Mouse (Mus musculus): ENCODE measurements around the gene Smchd1.
A peak's percentile ranks its signal among the peaks of the same experiment; 100 is the strongest.
"Not testable (repeated sequence)": the region's sequence is repeated elsewhere in the genome, so short reads cannot be mapped to it uniquely, and the experiment has no call there.

Smchd1 gene

GRCm38 (mm10) chr17:71474762-71475704 is at the start of gene Smchd1:
Gene Smchd1 (minus strand): TSS chr17:71475343.
- peak; percentile 84 for DNase-seq (ENCODE audit: low read depth, low spot score)

GRCm38 (mm10) chr17:71510297-71510696 is 35.2 kb upstream of the Smchd1 start:
- no peak for DNase-seq (ENCODE audit: low read depth, low spot score)

DNA sequence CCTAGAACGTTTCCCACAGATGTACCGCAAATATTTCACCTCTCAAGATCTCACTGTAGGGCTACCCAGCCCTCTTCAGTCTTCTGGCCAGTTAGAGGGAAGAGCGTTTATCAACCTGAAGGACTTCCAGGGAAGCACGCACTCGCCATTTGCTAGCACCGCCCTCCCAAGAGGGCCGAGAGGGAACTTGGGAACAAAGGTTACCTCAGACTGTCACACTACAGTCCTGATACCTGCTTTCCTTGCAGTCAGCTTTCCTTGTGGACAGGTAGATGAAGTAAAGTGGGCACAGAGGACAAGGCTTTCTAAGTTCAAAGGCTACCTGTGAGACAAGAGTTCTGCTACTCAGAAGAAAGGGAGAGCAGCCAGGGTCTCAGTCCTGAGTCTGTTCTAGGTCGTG is 31.7 kb upstream of the Smchd1 start:
- no peak for DNase-seq (ENCODE audit: low read depth, low spot score)

GRCm38 (mm10) chr17:71495784-71496183 is 20.6 kb upstream of the Smchd1 start:
- no peak for DNase-seq (ENCODE audit: low read depth, low spot score)

GRCm38 (mm10) chr17:71491332-71491686 is 16.2 kb upstream of the Smchd1 start:
- no peak for DNase-seq (ENCODE audit: low read depth, low spot score)

- DNase-seq (ENCODE audit: low read depth, low spot score): no peak
Observed at GRCm38 (mm10) chr17:71490666-71491331, 15.7 kb upstream of the Smchd1 start.

- no peak for DNase-seq (ENCODE audit: low read depth, low spot score)
Observed at GRCm38 (mm10) chr17:71489703-71490461, 14.7 kb upstream of the Smchd1 start.

GRCm38 (mm10) chr17:71486231-71486851 is 11.2 kb upstream of the Smchd1 start:
- no peak for DNase-seq (ENCODE audit: low read depth, low spot score)

DNA sequence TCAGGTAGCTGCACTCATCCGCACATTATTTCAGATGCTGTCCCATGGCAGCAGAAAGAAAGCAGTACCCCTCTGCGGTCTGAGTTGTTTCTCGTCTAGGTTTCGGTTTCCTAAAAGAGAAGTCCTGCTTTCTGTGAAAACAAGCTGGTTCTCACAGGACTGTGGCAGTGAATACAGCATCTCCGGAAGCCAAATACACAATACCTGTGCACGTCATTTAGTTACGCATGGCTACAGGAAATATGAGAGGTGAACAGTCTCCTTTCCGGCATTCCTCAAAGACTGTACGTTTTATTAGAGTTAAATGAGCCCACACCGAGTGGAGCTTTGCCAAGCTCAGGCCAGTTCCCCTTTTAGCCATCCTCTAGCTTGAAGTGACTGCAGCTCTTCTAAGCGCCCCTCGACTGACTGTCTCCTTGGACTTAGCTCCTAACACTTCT is 10.7 kb upstream of the Smchd1 start:
- DNase-seq (ENCODE audit: low read depth, low spot score): no peak

DNA sequence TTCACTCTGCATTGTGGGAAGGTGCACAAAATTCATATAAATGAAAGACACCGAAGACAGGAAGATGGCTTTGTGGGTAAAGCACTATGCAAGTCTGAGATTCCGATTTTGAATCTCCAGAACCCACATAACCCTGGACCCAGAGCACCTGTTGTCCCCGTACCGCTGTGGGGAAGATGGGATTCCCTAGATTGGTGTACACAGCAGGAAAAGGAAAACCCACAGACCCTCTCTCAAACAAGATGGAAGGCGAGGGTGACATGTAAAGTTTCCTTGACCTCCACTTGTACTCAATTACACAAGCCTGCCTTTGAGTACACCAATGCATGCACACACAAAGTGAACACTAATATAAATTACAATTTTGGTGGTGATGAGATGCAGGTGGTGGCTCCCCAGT is 9.6 kb upstream of the Smchd1 start:
- no peak for DNase-seq (ENCODE audit: low read depth, low spot score)

DNA sequence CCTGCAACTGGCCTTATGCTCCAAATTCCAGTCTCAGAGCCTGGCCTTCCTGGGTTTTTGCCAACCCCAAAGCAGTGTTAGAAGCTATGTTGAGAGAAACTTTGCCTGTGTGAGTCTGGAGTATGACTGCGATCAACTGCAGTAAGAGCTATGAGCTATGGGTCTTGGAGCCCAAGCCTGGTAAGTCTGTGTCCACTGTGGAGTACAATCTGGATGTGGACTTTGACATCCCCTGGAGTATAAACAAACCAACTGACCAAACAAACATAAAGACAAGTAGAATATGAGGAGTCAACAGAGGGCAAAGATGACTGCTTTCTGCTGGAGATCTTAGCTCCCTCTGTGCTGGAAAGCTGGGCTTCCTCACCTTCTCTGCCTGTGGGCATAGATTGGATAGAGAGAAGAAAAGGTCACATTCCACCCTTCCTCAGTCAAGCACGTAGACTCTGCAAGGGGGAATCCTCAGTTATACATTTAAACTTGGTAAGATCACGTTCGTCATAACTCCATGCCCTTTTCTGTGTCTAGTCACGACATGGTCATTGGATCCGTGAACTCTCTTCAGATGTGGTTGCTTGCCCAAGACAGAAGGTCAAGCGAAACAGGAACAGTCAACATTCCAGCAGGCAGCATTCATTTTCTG is 8.4 kb upstream of the Smchd1 start:
- no peak for DNase-seq (ENCODE audit: low read depth, low spot score)

GRCm38 (mm10) chr17:71479381-71479901 is 4.3 kb upstream of the Smchd1 start:
- DNase-seq (ENCODE audit: low read depth, low spot score): no peak

- no peak for DNase-seq (ENCODE audit: low read depth, low spot score)
Observed at GRCm38 (mm10) chr17:71477481-71477880, 2.3 kb upstream of the Smchd1 start.

DNA sequence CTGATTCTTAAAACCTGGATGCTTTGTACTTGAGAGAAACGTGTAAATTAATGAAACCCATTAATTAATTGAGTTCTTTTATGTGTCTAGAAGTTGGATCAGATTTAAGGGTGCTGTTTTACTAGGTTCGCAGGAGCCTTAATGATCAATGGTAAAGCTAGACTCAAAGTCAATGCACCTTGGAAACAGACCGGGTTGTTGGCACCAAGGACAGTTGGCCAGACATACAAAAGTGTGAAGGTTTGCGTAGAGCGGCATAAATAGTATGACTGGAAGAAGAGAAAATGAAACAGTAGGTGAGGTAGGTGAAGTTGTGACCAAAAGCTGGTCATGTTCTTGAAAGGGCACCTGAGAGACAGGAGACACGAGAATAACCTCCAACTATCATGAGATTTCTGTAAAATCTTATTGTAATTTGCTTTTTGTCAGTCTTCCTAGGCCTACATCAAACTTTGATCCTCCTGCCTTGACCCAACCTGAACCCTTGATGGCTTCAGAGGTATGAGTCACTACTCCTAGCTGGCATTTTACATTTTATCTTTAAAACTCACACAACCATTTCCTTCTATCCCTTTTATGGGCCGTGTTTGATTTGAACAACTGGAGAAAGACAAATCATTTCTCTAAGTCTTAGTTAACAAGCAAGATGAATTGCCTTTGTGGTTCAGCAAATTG is 1.3 kb upstream of the Smchd1 start:
- no peak for DNase-seq (ENCODE audit: low read depth, low spot score)

DNA sequence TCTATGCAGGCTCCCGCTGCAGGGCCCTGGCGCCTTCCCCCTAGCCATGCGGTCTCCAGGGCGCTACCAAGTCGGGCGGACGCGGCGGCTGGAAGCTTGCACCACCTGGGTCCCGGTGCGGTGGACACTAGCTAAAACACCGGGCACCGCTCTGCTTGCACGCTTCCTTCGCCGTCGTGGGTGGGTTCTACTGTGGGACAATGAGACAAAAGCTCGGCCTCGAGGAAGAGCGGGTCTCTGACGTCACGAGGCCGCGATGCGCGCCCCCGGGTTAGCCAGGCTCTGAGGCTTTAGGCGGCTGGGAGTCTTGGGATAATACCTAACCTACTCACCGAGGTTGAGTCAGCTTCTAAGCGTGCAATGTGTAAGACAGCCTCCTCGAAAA is 554 bp upstream of the Smchd1 start:
- peak; percentile 73 for DNase-seq (ENCODE audit: low read depth, low spot score)

DNA sequence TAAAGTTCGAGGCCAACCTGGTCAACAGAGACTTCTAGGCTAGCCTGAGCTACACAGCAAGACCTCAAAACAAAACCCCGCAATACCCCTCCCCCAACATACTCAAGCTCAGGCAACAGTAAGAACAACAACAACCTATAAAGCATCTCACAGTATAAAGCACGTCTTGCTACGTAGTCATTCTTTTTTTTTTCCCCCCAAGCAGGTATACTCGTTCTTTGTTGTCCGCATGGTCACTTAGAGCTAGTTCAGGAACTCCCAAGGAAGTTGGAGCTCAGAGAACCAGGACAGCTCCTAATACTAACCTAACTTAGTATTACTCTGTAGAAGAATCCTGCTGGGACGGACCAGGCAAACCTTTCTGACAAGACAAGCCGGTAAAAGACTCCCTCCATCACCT is 1.0 kb downstream of the Smchd1 start:
- no peak for DNase-seq (ENCODE audit: low read depth, low spot score)

DNA sequence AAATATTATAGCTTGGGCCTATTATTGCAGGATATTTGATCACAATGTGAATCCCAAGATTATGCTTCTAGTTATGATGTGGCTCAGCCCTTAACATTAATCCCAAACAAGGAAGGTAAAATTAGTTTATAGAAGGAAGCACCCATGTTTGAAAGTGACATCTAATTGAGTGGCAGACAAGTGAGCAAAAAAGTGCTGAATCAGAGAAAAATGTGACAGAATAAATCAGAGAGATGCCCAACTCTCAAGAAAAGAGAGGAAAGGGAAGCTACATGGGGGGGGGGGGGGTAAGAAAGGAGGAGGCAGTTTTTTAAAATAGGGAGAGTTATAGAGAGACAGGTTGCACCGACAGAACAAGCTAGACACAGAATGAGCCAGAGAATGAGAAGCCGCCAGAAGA is 3.9 kb downstream of the Smchd1 start:
- no peak for DNase-seq (ENCODE audit: low read depth, low spot score)

- no peak for DNase-seq (ENCODE audit: low read depth, low spot score)
Observed at GRCm38 (mm10) chr17:71460312-71460711, 14.8 kb downstream of the Smchd1 start.

GRCm38 (mm10) chr17:71459818-71460217 is 15.3 kb downstream of the Smchd1 start, which contains the start of gene Gm4707:
Gene Gm4707 (minus strand): TSS chr17:71459918.
- no peak for DNase-seq (ENCODE audit: low read depth, low spot score)

DNA sequence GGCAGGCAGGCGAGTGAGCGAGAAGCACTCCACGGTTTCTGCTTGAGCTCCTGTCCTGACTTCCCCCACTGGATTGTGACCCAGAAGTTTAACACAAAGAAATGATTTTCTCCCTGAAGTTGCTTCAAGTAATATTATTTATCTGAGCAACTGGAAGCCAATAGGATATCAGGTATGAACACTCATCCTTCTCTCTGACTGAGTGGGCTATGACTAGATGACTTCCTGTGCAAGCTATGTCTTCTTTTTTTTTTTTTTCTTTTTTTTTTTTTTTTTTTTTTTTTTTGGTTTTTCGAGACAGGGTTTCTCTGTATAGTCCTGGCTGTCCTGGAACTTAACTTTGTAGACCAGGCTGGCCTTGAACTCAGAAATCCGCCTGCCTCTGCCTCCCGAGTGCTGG is 17.8 kb downstream of the Smchd1 start:
- not testable (repeated sequence) for DNase-seq (ENCODE audit: low read depth, low spot score)
